Mouse (Mus musculus) liver, embryonic 11.5 days (tissue): ENCODE measurements around the gene H1foo. TPM values are rescaled to one million over a fixed set of nuclear protein-coding genes. Genes with fewer than 3 reads are reported as not detected.
A peak's percentile ranks its signal among the peaks of the same experiment; 100 is the strongest.

ENCODE experiments used
- ATAC-seq: fragments of 200-750 bp; cut with Nextera tagmentation; replicated peaks from 2 replicates; pipeline ENCODE4 v1.8.0; 2017; ENCODE audit warnings: moderate number of reproducible peaks, mild to moderate bottlenecking, moderate TSS enrichment, moderate library complexity; ENCODE audit not compliant: low FRiP score
- DNase-seq: peaks from one replicate; pipeline ENCODE4 v3.0.0-alpha.2; 2017; ENCODE audit warnings: low spot score
- H3K27ac ChIP-seq: fragments of 300-500 bp; sonication (generic); 2 replicates; pipeline ENCODE4 v1.5.1; 2014; ENCODE audit warnings: mild to moderate bottlenecking, low read depth, low read length, control low read depth
- H3K27me3 ChIP-seq: fragments of 300-500 bp; sonication (generic); replicated peaks from 2 replicates; pipeline ENCODE4 v1.6.1; 2014; ENCODE audit warnings: low read length, mixed read lengths; ENCODE audit not compliant: control insufficient read depth, insufficient read depth
- H3K36me3 ChIP-seq: fragments of 300-500 bp; sonication (generic); 2 replicates; pipeline ENCODE4 v1.6.1; 2014; ENCODE audit warnings: mild to moderate bottlenecking, low read length, moderate library complexity, mixed read lengths; ENCODE audit not compliant: control insufficient read depth, insufficient read depth
- H3K4me1 ChIP-seq: fragments of 300-500 bp; sonication (generic); replicated peaks from 2 replicates; pipeline ENCODE4 v1.6.1; 2014; ENCODE audit warnings: low read length, mixed read lengths; ENCODE audit not compliant: control insufficient read depth, insufficient read depth
- H3K4me2 ChIP-seq: fragments of 300-500 bp; sonication (generic); 2 replicates; pipeline ENCODE4 v1.6.1; 2014; ENCODE audit warnings: mild to moderate bottlenecking, control low read depth, moderate library complexity
- H3K4me3 ChIP-seq: fragments of 300-500 bp; sonication (generic); 2 replicates; pipeline ENCODE4 v1.5.1; 2014; ENCODE audit warnings: low read depth, low read length, control low read depth
- H3K9ac ChIP-seq: fragments of 300-500 bp; sonication (generic); 2 replicates; pipeline ENCODE4 v1.6.1; 2014; ENCODE audit warnings: low read depth, low read length, control low read depth
- H3K9me3 ChIP-seq: fragments of 300-500 bp; sonication (generic); 2 replicates; pipeline ENCODE4 v1.6.1; 2016; ENCODE audit warnings: low read length, inconsistent platforms, mixed read lengths; ENCODE audit not compliant: control insufficient read depth
- WGBS: fragments of 180-500 bp; shearing (Covaris S2); extraction: QIAGEN DNeasy Blood & Tissue Kit; methylation state at CpG from one replicate; pipeline ENCODE4 v1.1.7; 2014; 5-methylcytosine and 5-hydroxymethylcytosine counted together
- polyA plus RNA-seq: library from polyadenylated mRNA; unstranded; fragments of >200 nt; fragmentation: Nextera tagmentation; extraction: Ambion mirVana; gene quantifications from 2 replicates; pipeline ENCODE4 v1.2.1, GENCODE M21; 2014

H1foo gene
- polyA plus RNA-seq, 1 experiment from 2014 or later = not detected

GRCm38 (mm10) chr6:115989607-115990006 lies 44.9 kb downstream of the H1foo start:
- H3K9ac ChIP-seq = no peak overlapping the region
- no peak for ATAC-seq
- peaks cover 38% of the 10 kb centered on the region for H3K27me3 ChIP-seq
- no peak overlapping the region for H3K27ac ChIP-seq
- 0 out of 2 replicates have a peak, but pooled peaks cover 2% of the 10 kb centered on the region for H3K36me3 ChIP-seq
- WGBS = 77% methylated on average over 4 of the region's 4 CpGs
- peak overlapping the region; percentile 98 for H3K4me2 ChIP-seq
- H3K9me3 ChIP-seq = no peaks in the 10 kb centered on the region
- peaks cover 48% of the 10 kb centered on the region for H3K4me1 ChIP-seq
- DNase-seq = no peak
- H3K4me3 ChIP-seq = no peak overlapping the region; the same call in 1 of the 2 replicates

GRCm38 (mm10) chr6:115990056-115990455 lies 45.3 kb downstream of the H1foo start:
- Histone ChIP-seq H3K4me1 (peaks cover 48% of the 10 kb centered on the region), H3K27me3 (peaks cover 38% of the 10 kb centered on the region), H3K4me2 (peak overlapping the region; percentile 98), H3K9me3 (no peaks in the 10 kb centered on the region), H3K9ac (no peak overlapping the region), H3K36me3 (0 out of 2 replicates have a peak, but pooled peaks cover 2% of the 10 kb centered on the region), H3K27ac (no peak overlapping the region), H3K4me3 (no peak overlapping the region; the same call in none of the 2 replicates)
- 82% methylated on average over 3 of the region's 3 CpGs for WGBS
- ATAC-seq = no peak
- no peak for DNase-seq

- Histone ChIP-seq H3K36me3 (0 out of 2 replicates have a peak, but pooled peaks cover 2% of the 10 kb centered on the region), H3K4me3 (peak overlapping the region; percentile 70; the same call in 1 of the 2 replicates), H3K4me2 (peak overlapping the region; percentile 98), H3K27me3 (peaks cover 38% of the 10 kb centered on the region), H3K27ac (no peak overlapping the region), H3K4me1 (peaks cover 45% of the 10 kb centered on the region), H3K9ac (peak overlapping the region; percentile 14; the same call in 1 of the 2 replicates), H3K9me3 (no peaks in the 10 kb centered on the region)
- no peak for DNase-seq
- ATAC-seq = no peak
- WGBS = 73% methylated on average over 9 of the region's 9 CpGs
Measured at GRCm38 (mm10) chr6:115990479-115990878, 45.7 kb downstream of the H1foo start.

GRCm38 (mm10) chr6:115991108-115991880 lies 46.6 kb downstream of the H1foo start:
- 0 out of 2 replicates have a peak, but pooled peaks cover 2% of the 10 kb centered on the region for H3K36me3 ChIP-seq
- no peaks in the 10 kb centered on the region for H3K9me3 ChIP-seq
- H3K27me3 ChIP-seq = peaks cover 38% of the 10 kb centered on the region
- peaks cover 44% of the 10 kb centered on the region for H3K4me1 ChIP-seq
- DNase-seq (no peak), ATAC-seq (no peak)
- 0 out of 2 replicates have a peak overlapping the region, but pooled peaks have one; percentile 19 for H3K27ac ChIP-seq
- WGBS = 33% methylated on average over 13 of the region's 13 CpGs
- peak overlapping the region; percentile 70 for H3K4me3 ChIP-seq
- peak overlapping the region; percentile 43 for H3K9ac ChIP-seq
- peak overlapping the region; percentile 98 for H3K4me2 ChIP-seq

- 0 out of 2 replicates have a peak, but pooled peaks cover 2% of the 10 kb centered on the region for H3K36me3 ChIP-seq
- peak overlapping the region; percentile 70 for H3K4me3 ChIP-seq
- H3K27me3 ChIP-seq = peaks cover 38% of the 10 kb centered on the region
- peak overlapping the region; percentile 98 for H3K4me2 ChIP-seq
- no peaks in the 10 kb centered on the region for H3K9me3 ChIP-seq
- H3K27ac ChIP-seq = 0 out of 2 replicates have a peak overlapping the region, but pooled peaks have one; percentile 19
- H3K4me1 ChIP-seq = peaks cover 39% of the 10 kb centered on the region
- ATAC-seq = no peak
- 34% methylated on average over 10 of the region's 10 CpGs for WGBS
- DNase-seq = no peak
- peak overlapping the region; percentile 43; the same call in 1 of the 2 replicates for H3K9ac ChIP-seq
Measured at GRCm38 (mm10) chr6:115991881-115992620, 47.3 kb downstream of the H1foo start.

GRCm38 (mm10) chr6:115992981-115993380 lies 48.2 kb downstream of the H1foo start:
- Histone ChIP-seq H3K4me2 (peak overlapping the region; percentile 98), H3K27ac (no peak overlapping the region), H3K9me3 (no peaks in the 10 kb centered on the region), H3K4me3 (peak overlapping the region; percentile 70), H3K36me3 (0 out of 2 replicates have a peak, but pooled peaks cover 2% of the 10 kb centered on the region), H3K4me1 (peaks cover 39% of the 10 kb centered on the region), H3K27me3 (peaks cover 38% of the 10 kb centered on the region), H3K9ac (peak overlapping the region; percentile 63)
- no peak for DNase-seq
- 39% methylated on average over 6 of the region's 6 CpGs for WGBS
- no peak for ATAC-seq

DNA sequence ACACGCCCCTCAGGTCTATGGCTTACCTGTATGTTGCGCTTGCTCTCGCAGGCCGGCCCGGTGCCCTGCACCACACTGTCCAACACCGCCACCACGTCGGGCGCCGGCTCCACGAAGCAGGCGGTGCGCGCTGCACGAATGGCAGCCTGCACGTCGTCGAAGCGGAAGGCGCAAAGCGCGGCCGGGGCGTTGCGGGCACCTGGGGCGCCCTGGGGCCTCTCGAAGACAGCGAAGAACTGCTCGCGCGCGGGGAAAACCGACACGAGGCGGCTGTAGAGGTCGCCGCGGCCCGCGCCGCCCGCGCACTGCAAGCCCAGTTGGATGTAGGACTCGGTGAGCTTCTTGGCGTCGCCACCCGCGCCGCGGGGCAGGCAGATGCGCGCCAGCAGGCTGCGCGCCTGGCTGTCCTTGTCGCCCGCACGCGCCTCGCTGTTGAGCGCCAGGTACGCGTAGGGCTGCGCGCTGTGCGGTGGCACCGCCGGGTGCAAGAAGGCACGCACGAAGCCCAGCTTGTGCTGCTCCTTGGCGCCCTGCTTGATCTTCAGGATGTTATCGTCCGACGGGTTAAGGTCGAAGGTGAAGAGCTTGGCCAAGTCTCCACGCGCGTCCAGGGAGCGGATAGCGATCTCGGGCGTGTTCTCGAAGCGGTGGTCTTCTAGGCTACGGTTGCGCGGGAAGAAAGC lies 48.9 kb downstream of the H1foo start:
- Histone ChIP-seq H3K4me1 (peaks cover 43% of the 10 kb centered on the region), H3K36me3 (0 out of 2 replicates have a peak, but pooled peaks cover 2% of the 10 kb centered on the region), H3K27me3 (peaks cover 38% of the 10 kb centered on the region), H3K27ac (peak overlapping the region; percentile 15; the same call in 1 of the 2 replicates), H3K4me2 (peak overlapping the region; percentile 98), H3K4me3 (peak overlapping the region; percentile 70), H3K9ac (peak overlapping the region; percentile 63), H3K9me3 (no peaks in the 10 kb centered on the region)
- no peak for ATAC-seq
- peak; percentile 56 for DNase-seq
- 1% methylated on average over 86 of the region's 86 CpGs for WGBS
